Mouse (Mus musculus): Measurements from ENCODE around the gene Ankrd63. TPM values are rescaled to one million over a fixed set of nuclear protein-coding genes. Genes with fewer than 3 reads are reported as not detected.

Gene Ankrd63
- polyA plus RNA-seq, 1 experiment from 2014 or later, result 2.1 TPM

- Histone ChIP-seq H3K4me1 (ENCODE audit: control insufficient read depth in 2 of 2, insufficient read depth in 2 of 2, low read length in 2 of 2) (peaks cover 15 to 28% of the 10 kb centered on the region in 2 experiments), H3K27ac (replicated peaks in 1 of 2; ENCODE audit: control insufficient read depth in 1 of 2, insufficient read depth in 1 of 2, low read depth in 2 of 2, low read length in 2 of 2) (no peak overlapping the region), H3K9ac (ENCODE audit: low read length) (no peak overlapping the region), H3K9me3 (ENCODE audit: control insufficient read depth, low read length) (no peaks in the 10 kb centered on the region), H3K4me3 (ENCODE audit: control insufficient read depth in 1 of 2, insufficient read depth in 1 of 2, low read depth in 1 of 2, low read length in 2 of 2) (no peak overlapping the region), H3K36me3 (ENCODE audit: control insufficient read depth, insufficient read depth, low read length) (no peaks in the 10 kb centered on the region), H3K27me3 (ENCODE audit: control insufficient read depth, insufficient read depth, low read length) (peaks cover 69% of the 10 kb centered on the region), H3K4me2 (ENCODE audit: low read length) (no peak overlapping the region)
- 23% methylated on average over 7 of the region's 7 CpGs for WGBS
- no peak for ATAC-seq (ENCODE audit: insufficient number of reproducible peaks, insufficient read depth, low FRiP score, low read depth)
Measured at GRCm38 (mm10) chr2:118674500-118674899, 29.3 kb downstream of the Ankrd63 start.

DNA sequence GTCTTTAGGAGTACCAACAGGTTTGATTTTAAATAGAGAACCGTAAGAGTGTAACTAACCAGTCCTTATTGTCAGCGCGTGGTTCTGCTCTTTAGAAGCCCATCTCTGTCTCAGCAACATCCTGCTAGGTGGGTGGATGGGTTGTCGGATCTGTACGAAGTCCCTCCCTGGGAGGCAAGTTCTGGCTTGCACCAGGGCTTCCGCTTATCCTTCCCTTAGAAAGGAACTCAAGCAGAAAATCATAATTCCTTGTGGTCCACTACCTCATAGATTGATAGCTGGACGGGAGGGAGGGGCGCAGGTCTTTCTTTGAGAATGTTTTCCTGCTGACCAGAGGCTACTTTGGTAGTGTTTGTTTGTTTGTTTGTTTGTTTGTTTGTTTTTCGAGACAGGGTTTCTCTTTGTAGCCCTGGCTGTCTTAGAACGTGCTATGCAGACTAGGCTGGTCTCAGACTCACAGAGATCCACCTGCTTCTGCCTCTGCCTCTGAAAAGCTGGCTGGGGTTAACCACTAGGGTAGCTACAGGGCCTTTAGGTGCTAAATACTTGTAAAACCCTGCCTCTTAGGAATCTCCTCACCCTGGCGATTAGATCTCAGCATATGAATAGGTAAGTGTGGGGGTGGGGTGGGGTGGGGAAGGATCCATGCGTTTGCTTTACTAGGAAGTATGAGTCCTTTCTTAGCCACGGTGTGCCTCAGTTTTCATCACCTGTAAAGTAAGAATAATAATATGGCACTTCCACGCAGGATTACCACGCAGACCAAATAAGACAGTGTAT, 29.9 kb downstream of the Ankrd63 start:
- H3K4me2 ChIP-seq (ENCODE audit: low read length), result no peak overlapping the region
- 33% methylated on average over 15 of the region's 15 CpGs for WGBS
- H3K4me1 ChIP-seq (ENCODE audit: control insufficient read depth in 2 of 2, insufficient read depth in 2 of 2, low read length in 2 of 2), result peaks cover 16 to 33% of the 10 kb centered on the region in 2 experiments
- H3K27ac ChIP-seq (replicated peaks in 1 of 2; ENCODE audit: control insufficient read depth in 1 of 2, insufficient read depth in 1 of 2, low read depth in 2 of 2, low read length in 2 of 2), result no peak overlapping the region
- peaks cover 64% of the 10 kb centered on the region for H3K27me3 ChIP-seq (ENCODE audit: control insufficient read depth, insufficient read depth, low read length)
- no peak overlapping the region for H3K9ac ChIP-seq (ENCODE audit: low read length)
- H3K36me3 ChIP-seq (ENCODE audit: control insufficient read depth, insufficient read depth, low read length), result no peaks in the 10 kb centered on the region
- no peaks in the 10 kb centered on the region for H3K9me3 ChIP-seq (ENCODE audit: control insufficient read depth, low read length)
- no peak overlapping the region for H3K4me3 ChIP-seq (ENCODE audit: control insufficient read depth in 1 of 2, insufficient read depth in 1 of 2, low read depth in 1 of 2, low read length in 2 of 2)
- ATAC-seq (ENCODE audit: insufficient number of reproducible peaks, insufficient read depth, low FRiP score, low read depth), result no peak

GRCm38 (mm10) chr2:118671728-118672127, 32.0 kb downstream of the Ankrd63 start:
- WGBS, result 60% methylated on average over 1 of the region's 1 CpGs
- peaks cover 16 to 32% of the 10 kb centered on the region in 2 experiments for H3K4me1 ChIP-seq (ENCODE audit: control insufficient read depth in 2 of 2, insufficient read depth in 2 of 2, low read length in 2 of 2)

DNA sequence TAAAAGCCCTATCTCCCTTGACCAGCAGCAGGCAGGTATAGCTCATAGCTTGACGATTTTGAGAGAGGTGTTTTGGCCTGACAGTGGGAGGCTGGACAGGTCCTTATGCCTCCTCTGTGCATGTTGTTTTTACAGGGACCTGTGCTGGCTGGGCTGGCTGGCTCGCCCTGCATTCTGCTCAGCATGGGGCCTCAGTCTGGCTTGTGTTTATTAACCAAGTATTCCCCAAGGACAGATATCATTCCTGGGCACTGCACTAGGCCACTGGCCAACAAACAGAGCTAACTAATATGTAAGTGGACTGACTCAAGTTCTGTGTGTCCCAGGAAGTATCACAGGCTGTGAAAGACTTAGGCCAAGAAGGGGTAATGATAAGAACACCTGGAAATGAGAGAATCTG, 34.0 kb downstream of the Ankrd63 start:
- peaks cover 31 to 48% of the 10 kb centered on the region in 2 experiments for H3K4me1 ChIP-seq (ENCODE audit: control insufficient read depth in 2 of 2, insufficient read depth in 2 of 2, low read length in 2 of 2)
- ATAC-seq (ENCODE audit: insufficient number of reproducible peaks, insufficient read depth, low FRiP score, low read depth), result 0 out of 2 replicates have a peak, but pooled peaks have one; percentile 40
- H3K27me3 ChIP-seq (ENCODE audit: control insufficient read depth, insufficient read depth, low read length), result peaks cover 25% of the 10 kb centered on the region
- H3K27ac ChIP-seq (replicated peaks in 1 of 2; ENCODE audit: control insufficient read depth in 1 of 2, insufficient read depth in 1 of 2, low read depth in 2 of 2, low read length in 2 of 2), result peak overlapping the region in 1 of 2 experiments; percentile 61; a peak in 1 of 4 replicates
- WGBS, result 11% methylated on average over 2 of the region's 2 CpGs
- no peaks in the 10 kb centered on the region for H3K36me3 ChIP-seq (ENCODE audit: control insufficient read depth, insufficient read depth, low read length)
- H3K9ac ChIP-seq (ENCODE audit: low read length), result no peak overlapping the region
- H3K4me2 ChIP-seq (ENCODE audit: low read length), result peak overlapping the region; percentile 8; the same call in 1 of the 2 replicates
- no peaks in the 10 kb centered on the region for H3K9me3 ChIP-seq (ENCODE audit: control insufficient read depth, low read length)
- H3K4me3 ChIP-seq (ENCODE audit: control insufficient read depth in 1 of 2, insufficient read depth in 1 of 2, low read depth in 1 of 2, low read length in 2 of 2), result no peak overlapping the region

More at GRCm38 (mm10) chr2:118671728-118672127, 32.0 kb downstream of the Ankrd63 start:
- H3K27ac ChIP-seq (replicated peaks in 1 of 2; ENCODE audit: control insufficient read depth in 1 of 2, insufficient read depth in 1 of 2, low read depth in 2 of 2, low read length in 2 of 2), result no peak overlapping the region
- no peaks in the 10 kb centered on the region for H3K36me3 ChIP-seq (ENCODE audit: control insufficient read depth, insufficient read depth, low read length)
- no peak overlapping the region for H3K9ac ChIP-seq (ENCODE audit: low read length)
- no peak overlapping the region for H3K4me3 ChIP-seq (ENCODE audit: control insufficient read depth in 1 of 2, insufficient read depth in 1 of 2, low read depth in 1 of 2, low read length in 2 of 2)
- H3K9me3 ChIP-seq (ENCODE audit: control insufficient read depth, low read length), result no peaks in the 10 kb centered on the region
- peaks cover 43% of the 10 kb centered on the region for H3K27me3 ChIP-seq (ENCODE audit: control insufficient read depth, insufficient read depth, low read length)
- no peak overlapping the region for H3K4me2 ChIP-seq (ENCODE audit: low read length)
- ATAC-seq (ENCODE audit: insufficient number of reproducible peaks, insufficient read depth, low FRiP score, low read depth), result no peak

DNA sequence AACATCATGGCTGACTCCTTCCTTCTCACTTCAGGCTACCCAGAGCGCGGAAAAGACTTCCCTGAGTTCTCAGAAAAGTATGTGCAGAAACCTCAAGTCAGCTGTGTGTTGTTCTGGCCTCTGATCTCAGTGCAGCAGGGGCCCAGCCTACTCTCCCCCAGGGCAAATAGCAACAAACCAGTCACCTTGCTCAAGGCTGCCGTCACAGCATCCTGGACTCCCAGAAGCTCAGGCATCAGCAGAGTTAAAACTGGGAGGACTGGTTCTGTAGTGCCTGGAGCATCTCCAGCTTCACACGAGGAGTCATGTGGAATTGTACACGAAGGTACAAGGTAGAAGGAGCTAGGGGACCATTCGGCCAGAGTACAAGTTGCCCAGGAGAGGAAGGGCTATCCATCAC, 34.5 kb downstream of the Ankrd63 start:
- WGBS, result 79% methylated on average over 6 of the region's 6 CpGs
- peaks cover 36 to 53% of the 10 kb centered on the region in 2 experiments for H3K4me1 ChIP-seq (ENCODE audit: control insufficient read depth in 2 of 2, insufficient read depth in 2 of 2, low read length in 2 of 2)
- H3K9me3 ChIP-seq (ENCODE audit: control insufficient read depth, low read length), result no peaks in the 10 kb centered on the region
- H3K27me3 ChIP-seq (ENCODE audit: control insufficient read depth, insufficient read depth, low read length), result peaks cover 19% of the 10 kb centered on the region
- H3K4me3 ChIP-seq (ENCODE audit: control insufficient read depth in 1 of 2, insufficient read depth in 1 of 2, low read depth in 1 of 2, low read length in 2 of 2), result no peak overlapping the region
- H3K36me3 ChIP-seq (ENCODE audit: control insufficient read depth, insufficient read depth, low read length), result no peaks in the 10 kb centered on the region
- peak overlapping the region in 1 of 2 experiments; percentile 61; a peak in 1 of 4 replicates for H3K27ac ChIP-seq (replicated peaks in 1 of 2; ENCODE audit: control insufficient read depth in 1 of 2, insufficient read depth in 1 of 2, low read depth in 2 of 2, low read length in 2 of 2)
- H3K4me2 ChIP-seq (ENCODE audit: low read length), result no peak overlapping the region
- no peak for ATAC-seq (ENCODE audit: insufficient number of reproducible peaks, insufficient read depth, low FRiP score, low read depth)
- no peak overlapping the region for H3K9ac ChIP-seq (ENCODE audit: low read length)

- no peak for ATAC-seq (ENCODE audit: insufficient number of reproducible peaks, insufficient read depth, low FRiP score, low read depth)
- Histone ChIP-seq H3K36me3 (ENCODE audit: control insufficient read depth, insufficient read depth, low read length) (no peaks in the 10 kb centered on the region), H3K27me3 (ENCODE audit: control insufficient read depth, insufficient read depth, low read length) (peaks cover under 1% of the 10 kb centered on the region; the same call in 1 of the 2 replicates), H3K9me3 (ENCODE audit: control insufficient read depth, low read length) (no peaks in the 10 kb centered on the region), H3K4me1 (ENCODE audit: control insufficient read depth in 2 of 2, insufficient read depth in 2 of 2, low read length in 2 of 2) (peaks cover 46 to 63% of the 10 kb centered on the region in 2 experiments), H3K4me2 (ENCODE audit: low read length) (0 out of 2 replicates have a peak overlapping the region, but pooled peaks have one; percentile 1), H3K4me3 (ENCODE audit: control insufficient read depth in 1 of 2, insufficient read depth in 1 of 2, low read depth in 1 of 2, low read length in 2 of 2) (no peak overlapping the region), H3K27ac (replicated peaks in 1 of 2; ENCODE audit: control insufficient read depth in 1 of 2, insufficient read depth in 1 of 2, low read depth in 2 of 2, low read length in 2 of 2) (peak overlapping the region; percentile 61 to 65), H3K9ac (ENCODE audit: low read length) (peak overlapping the region; percentile 34; the same call in 1 of the 2 replicates)
- WGBS, result 34% methylated on average over 5 of the region's 5 CpGs
Measured at GRCm38 (mm10) chr2:118667181-118667580, 36.6 kb downstream of the Ankrd63 start.

DNA sequence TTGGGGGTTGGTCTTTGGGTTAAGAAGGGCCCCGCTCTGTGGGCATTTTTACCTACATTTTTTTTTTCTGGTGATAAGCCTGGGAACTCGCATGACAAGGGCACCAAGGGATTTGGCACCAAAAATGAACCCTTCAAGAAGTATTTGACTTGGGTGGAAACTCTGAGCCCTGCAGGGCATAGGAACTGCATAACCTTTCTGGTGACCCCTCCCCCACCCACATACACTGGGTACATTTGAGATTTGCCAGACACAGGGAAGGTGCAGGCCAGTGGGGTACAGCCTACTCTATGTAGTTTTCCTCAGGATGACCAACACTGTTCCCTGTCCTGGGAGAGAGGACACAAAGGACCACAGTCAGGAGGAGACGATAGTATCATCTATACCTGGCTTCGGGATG, 38.1 kb downstream of the Ankrd63 start:
- Histone ChIP-seq H3K36me3 (ENCODE audit: control insufficient read depth, insufficient read depth, low read length) (no peaks in the 10 kb centered on the region), H3K9ac (ENCODE audit: low read length) (no peak overlapping the region), H3K9me3 (ENCODE audit: control insufficient read depth, low read length) (no peaks in the 10 kb centered on the region), H3K4me3 (ENCODE audit: control insufficient read depth in 1 of 2, insufficient read depth in 1 of 2, low read depth in 1 of 2, low read length in 2 of 2) (no peak overlapping the region), H3K4me2 (ENCODE audit: low read length) (peak overlapping the region; percentile 80), H3K27ac (replicated peaks in 1 of 2; ENCODE audit: control insufficient read depth in 1 of 2, insufficient read depth in 1 of 2, low read depth in 2 of 2, low read length in 2 of 2) (no peak overlapping the region), H3K27me3 (ENCODE audit: control insufficient read depth, insufficient read depth, low read length) (no peaks in the 10 kb centered on the region), H3K4me1 (ENCODE audit: control insufficient read depth in 2 of 2, insufficient read depth in 2 of 2, low read length in 2 of 2) (peaks cover 46 to 61% of the 10 kb centered on the region in 2 experiments)
- WGBS, result 75% methylated on average over 4 of the region's 4 CpGs
- ATAC-seq (ENCODE audit: insufficient number of reproducible peaks, insufficient read depth, low FRiP score, low read depth), result no peak

Measured in heart, embryonic 14.5 days (tissue).